Mouse (Mus musculus) liver, postnatal 0 days (tissue): ENCODE measurements around the gene Lrig1.

Experiments
- CTCF ChIP-seq: sonication (generic); IDR thresholded peaks from 2 replicates; pipeline ENCODE4 v1.5.1; 2016; ENCODE audit warnings: antibody characterized with exemption, low read depth
- EP300 ChIP-seq: IDR thresholded peaks from 2 replicates; pipeline ENCODE4 v1.6.1; 2016; ENCODE audit warnings: antibody characterized with exemption, low read depth, mild to moderate bottlenecking

- TF ChIP-seq CTCF (no peak), EP300 (no peak)
Observed at GRCm38 (mm10) chr6:94646902-94647301, 53.1 kb downstream of the Lrig1 start.
